Mouse (Mus musculus) erythroblast, adult 5-6 weeks (primary cell): Measurements from ENCODE around the gene Inpp5d. TPM values are rescaled to one million over a fixed set of nuclear protein-coding genes. Genes with fewer than 3 reads are reported as not detected.
A peak's percentile ranks its signal among the peaks of the same experiment; 100 is the strongest.

Experiments
- ATAC-seq: replicated peaks from 2 replicates; pipeline ENCODE4 v1.8.0; 2016; ENCODE audit warnings: moderate number of reproducible peaks, mild to moderate bottlenecking, moderate TSS enrichment, inconsistent platforms; ENCODE audit not compliant: poor library complexity, low FRiP score, severe bottlenecking
- total RNA-seq, 2 experiments: library from RNA; stranded (forward) in 1 of 2; stranded (reverse) in 1 of 2; fragments of 150-400 nt in 1 of 2; fragments of 200-764, 138-1000 nt in 1 of 2; gene quantifications; 2 replicates each; pipeline versions ENCODE4 v1.2.3 to v1.2.4; 2015 to 2017; ENCODE audit warnings: low replicate concordance in 2 of 2

Gene Inpp5d
- total RNA-seq, 2 experiments from 2014 or later = 19.9 to 50.1 TPM

GRCm38 (mm10) chr1:87749360-87749973, 129.4 kb downstream of the Inpp5d start:
- peak; percentile 67 for ATAC-seq

GRCm38 (mm10) chr1:87755641-87756470, 135.7 kb downstream of the Inpp5d start, which contains the start of gene Atg16l1:
Atg16l1 (plus strand) TSS chr1:87755870.
- ATAC-seq = peak; percentile 98

- ATAC-seq = no peak
These were observed 143.7 kb downstream of the Inpp5d start for GRCm38 (mm10) chr1:87763821-87764220.

- no peak for ATAC-seq
These were observed 145.6 kb downstream of the Inpp5d start for GRCm38 (mm10) chr1:87765741-87766140.

- ATAC-seq = peak; percentile 83
These were observed 146.1 kb downstream of the Inpp5d start for GRCm38 (mm10) chr1:87766233-87766632.

GRCm38 (mm10) chr1:87769263-87769662, 149.2 kb downstream of the Inpp5d start:
- no peak for ATAC-seq

Other genes starting within 250 kb of the Inpp5d start
- not detected in 2 replicates for gene Kcnj13, start 225.6 kb upstream of the Inpp5d start, total RNA-seq (2015; ENCODE audit: low replicate concordance)
- gene Kcnj13, start 225.6 kb upstream of the Inpp5d start, total RNA-seq (2017; ENCODE audit: low replicate concordance) = not detected in 2 replicates
- gene Snorc, start 150.0 kb upstream of the Inpp5d start, total RNA-seq (2015; ENCODE audit: low replicate concordance) = not detected in 2 replicates
- not detected in 2 replicates for gene Snorc, start 150.0 kb upstream of the Inpp5d start, total RNA-seq (2017; ENCODE audit: low replicate concordance)
- not detected in 2 replicates for gene Neu2, start 110.4 kb upstream of the Inpp5d start, total RNA-seq (2015; ENCODE audit: low replicate concordance)
- not detected in 2 replicates for gene Neu2, start 110.4 kb upstream of the Inpp5d start, total RNA-seq (2017; ENCODE audit: low replicate concordance)
- gene Ngef, start 46.4 kb upstream of the Inpp5d start, total RNA-seq (2015; ENCODE audit: low replicate concordance) = not detected in 2 replicates
- gene Ngef, start 46.4 kb upstream of the Inpp5d start, total RNA-seq (2017; ENCODE audit: low replicate concordance) = not detected in 2 replicates
- gene Atg16l1, start 135.6 kb downstream of the Inpp5d start, total RNA-seq (2015; ENCODE audit: low replicate concordance) = 38.9 and 57.8 TPM in 2 replicates
- 73.7 and 95.3 TPM in 2 replicates for gene Atg16l1, start 135.6 kb downstream of the Inpp5d start, total RNA-seq (2017; ENCODE audit: low replicate concordance)
- 0.21 TPM in 1 of 2 replicates, not detected in the other for gene Sag, start 183.4 kb downstream of the Inpp5d start, total RNA-seq (2015; ENCODE audit: low replicate concordance)
- gene Sag, start 183.4 kb downstream of the Inpp5d start, total RNA-seq (2017; ENCODE audit: low replicate concordance) = 0.56 and 3.7 TPM in 2 replicates
- 11.9 and 12.1 TPM in 2 replicates for gene Dgkd, start 233.0 kb downstream of the Inpp5d start, total RNA-seq (2015; ENCODE audit: low replicate concordance)
- 10.2 and 26.8 TPM in 2 replicates for gene Dgkd, start 233.0 kb downstream of the Inpp5d start, total RNA-seq (2017; ENCODE audit: low replicate concordance)